Mouse (Mus musculus) embryonic facial prominence, embryonic 12.5 days (tissue): ENCODE results near the gene Tubg1. TPM values are rescaled to one million over a fixed set of nuclear protein-coding genes. Genes with fewer than 3 reads are reported as not detected.

Experiments
- ATAC-seq: fragments of 200-750 bp; cut with Nextera tagmentation; 2 replicates; pipeline ENCODE4 v1.8.0; 2017; ENCODE audit not compliant: insufficient number of reproducible peaks, insufficient read depth, low FRiP score, low TSS enrichment
- H3K27ac ChIP-seq: fragments of 300-500 bp; sonication (generic); 2 replicates; pipeline ENCODE4 v1.5.1; 2016; ENCODE audit warnings: mild to moderate bottlenecking
- H3K27me3 ChIP-seq: fragments of 300-500 bp; sonication (generic); 2 replicates; pipeline ENCODE4 v1.6.1; 2016; ENCODE audit warnings: mild to moderate bottlenecking, moderate library complexity
- H3K36me3 ChIP-seq: fragments of 300-500 bp; sonication (generic); 2 replicates; pipeline ENCODE4 v1.6.1; 2016; ENCODE audit warnings: mild to moderate bottlenecking
- H3K4me1 ChIP-seq: fragments of 300-500 bp; sonication (generic); 2 replicates; pipeline ENCODE4 v1.6.1; 2016
- H3K4me2 ChIP-seq: fragments of 300-500 bp; sonication (generic); replicated peaks from 2 replicates; pipeline ENCODE4 v1.6.1; 2016; ENCODE audit warnings: mild to moderate bottlenecking, moderate library complexity
- H3K4me3 ChIP-seq: fragments of 300-500 bp; sonication (generic); 2 replicates; pipeline ENCODE4 v1.5.1; 2016; ENCODE audit warnings: mild to moderate bottlenecking
- H3K9ac ChIP-seq: fragments of 300-500 bp; sonication (generic); 2 replicates; pipeline ENCODE4 v1.6.1; 2016; ENCODE audit warnings: mild to moderate bottlenecking, moderate library complexity
- H3K9me3 ChIP-seq: fragments of 300-500 bp; sonication (generic); 2 replicates; pipeline ENCODE4 v1.6.1; 2016; ENCODE audit warnings: mild to moderate bottlenecking, moderate library complexity
- WGBS: fragments of 180-500 bp; shearing (Covaris S2); methylation state at CpG from one replicate; pipeline ENCODE4 v1.1.7; 2016; 5-methylcytosine and 5-hydroxymethylcytosine counted together
- polyA plus RNA-seq: library from polyadenylated mRNA; unstranded; fragments of >200 nt; fragmentation: Nextera tagmentation; extraction: Ambion mirVana; gene quantifications from 2 replicates; pipeline ENCODE4 v1.2.1, GENCODE M21; 2016

The Tubg1 gene
- polyA plus RNA-seq, 1 experiment from 2014 or later, result 81.7 TPM

DNA sequence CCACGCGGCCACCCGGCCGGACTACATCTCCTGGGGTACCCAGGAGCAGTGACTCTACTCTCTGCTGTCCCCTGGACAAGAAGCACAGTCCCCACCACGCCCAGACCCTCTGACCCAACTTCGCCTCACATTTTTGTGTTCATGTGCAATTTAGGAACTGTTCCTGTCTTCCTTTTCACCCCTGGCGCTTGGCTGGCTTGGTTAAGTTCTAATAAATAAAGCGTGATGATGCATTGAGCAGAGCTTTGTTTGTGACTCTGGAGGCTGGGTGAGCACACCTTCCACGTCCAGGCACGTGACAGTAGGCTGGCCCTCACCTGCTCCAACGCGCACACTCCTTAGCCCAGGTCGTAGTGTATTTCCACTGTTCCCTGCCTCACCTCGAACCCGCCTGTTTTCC lies 41.8 kb downstream of the Tubg1 start:
- Histone ChIP-seq H3K4me1 (peaks cover 17% of the 10 kb centered on the region), H3K27me3 (peaks cover 54% of the 10 kb centered on the region), H3K4me3 (no peak overlapping the region), H3K4me2 (no peak overlapping the region), H3K27ac (no peak overlapping the region), H3K36me3 (0 out of 2 replicates have a peak, but pooled peaks cover 14% of the 10 kb centered on the region), H3K9me3 (no peaks in the 10 kb centered on the region), H3K9ac (no peak overlapping the region)
- no peak for ATAC-seq
- 84% methylated on average over 15 of the region's 15 CpGs for WGBS

DNA sequence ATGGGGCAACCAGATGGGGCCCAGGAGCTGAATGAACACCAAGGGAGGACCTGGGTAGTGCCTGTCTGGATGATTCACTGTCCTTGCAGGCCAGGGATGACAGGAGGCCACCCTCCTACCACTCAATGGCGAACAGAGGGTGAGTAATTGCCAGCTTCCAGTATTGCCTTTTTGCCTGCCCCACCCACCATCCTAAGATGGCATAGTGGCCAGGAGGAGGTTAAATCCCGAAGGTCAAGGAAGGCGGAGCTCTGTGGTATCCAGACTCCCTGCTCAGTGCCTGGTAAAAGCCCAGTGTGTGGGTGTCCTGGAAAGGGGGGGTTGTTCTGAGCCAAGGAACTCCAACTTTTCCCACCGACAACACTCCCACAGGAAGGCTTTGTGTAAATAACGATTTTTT lies 42.6 kb downstream of the Tubg1 start:
- peaks cover 16% of the 10 kb centered on the region for H3K4me1 ChIP-seq
- no peak overlapping the region for H3K9ac ChIP-seq
- H3K4me2 ChIP-seq, result no peak overlapping the region
- peaks cover 18% of the 10 kb centered on the region for H3K36me3 ChIP-seq
- peaks cover 61% of the 10 kb centered on the region for H3K27me3 ChIP-seq
- H3K27ac ChIP-seq, result no peak overlapping the region
- H3K9me3 ChIP-seq, result no peaks in the 10 kb centered on the region
- H3K4me3 ChIP-seq, result no peak overlapping the region
- ATAC-seq, result no peak
- WGBS, result 63% methylated on average over 5 of the region's 5 CpGs

- H3K27me3 ChIP-seq, result peaks cover 66% of the 10 kb centered on the region
- no peaks in the 10 kb centered on the region for H3K9me3 ChIP-seq
- H3K27ac ChIP-seq, result no peak overlapping the region
- H3K4me1 ChIP-seq, result peaks cover 16% of the 10 kb centered on the region
- no peak for ATAC-seq
- WGBS, result 54% methylated on average over 5 of the region's 5 CpGs
- no peak overlapping the region for H3K4me3 ChIP-seq
- no peak overlapping the region for H3K4me2 ChIP-seq
- H3K9ac ChIP-seq, result no peak overlapping the region
- H3K36me3 ChIP-seq, result peaks cover 23% of the 10 kb centered on the region
Observed at GRCm38 (mm10) chr11:101162772-101163171, 43.0 kb downstream of the Tubg1 start.

- peak overlapping the region; percentile 41 for H3K4me3 ChIP-seq
- peaks cover 76% of the 10 kb centered on the region for H3K27me3 ChIP-seq
- 11% methylated on average over 49 of the region's 49 CpGs for WGBS
- no peaks in the 10 kb centered on the region for H3K9me3 ChIP-seq
- peak overlapping the region; percentile 74 for H3K4me2 ChIP-seq
- ATAC-seq, result no peak
- H3K4me1 ChIP-seq, result peaks cover 16% of the 10 kb centered on the region
- H3K27ac ChIP-seq, result no peak overlapping the region
- H3K36me3 ChIP-seq, result peaks cover 25% of the 10 kb centered on the region
- peak overlapping the region; percentile 58 for H3K9ac ChIP-seq
Observed at GRCm38 (mm10) chr11:101163476-101164350, 44.0 kb downstream of the Tubg1 start.

GRCm38 (mm10) chr11:101164351-101164665 lies 44.6 kb downstream of the Tubg1 start:
- H3K4me1 ChIP-seq, result peaks cover 19% of the 10 kb centered on the region
- no peak overlapping the region for H3K27ac ChIP-seq
- ATAC-seq, result no peak
- H3K9me3 ChIP-seq, result no peaks in the 10 kb centered on the region
- H3K36me3 ChIP-seq, result peaks cover 25% of the 10 kb centered on the region
- H3K4me3 ChIP-seq, result peak overlapping the region; percentile 41
- peak overlapping the region; percentile 58 for H3K9ac ChIP-seq
- peak overlapping the region; percentile 74 for H3K4me2 ChIP-seq
- peaks cover 82% of the 10 kb centered on the region for H3K27me3 ChIP-seq
- WGBS, result 4% methylated on average over 21 of the region's 21 CpGs

DNA sequence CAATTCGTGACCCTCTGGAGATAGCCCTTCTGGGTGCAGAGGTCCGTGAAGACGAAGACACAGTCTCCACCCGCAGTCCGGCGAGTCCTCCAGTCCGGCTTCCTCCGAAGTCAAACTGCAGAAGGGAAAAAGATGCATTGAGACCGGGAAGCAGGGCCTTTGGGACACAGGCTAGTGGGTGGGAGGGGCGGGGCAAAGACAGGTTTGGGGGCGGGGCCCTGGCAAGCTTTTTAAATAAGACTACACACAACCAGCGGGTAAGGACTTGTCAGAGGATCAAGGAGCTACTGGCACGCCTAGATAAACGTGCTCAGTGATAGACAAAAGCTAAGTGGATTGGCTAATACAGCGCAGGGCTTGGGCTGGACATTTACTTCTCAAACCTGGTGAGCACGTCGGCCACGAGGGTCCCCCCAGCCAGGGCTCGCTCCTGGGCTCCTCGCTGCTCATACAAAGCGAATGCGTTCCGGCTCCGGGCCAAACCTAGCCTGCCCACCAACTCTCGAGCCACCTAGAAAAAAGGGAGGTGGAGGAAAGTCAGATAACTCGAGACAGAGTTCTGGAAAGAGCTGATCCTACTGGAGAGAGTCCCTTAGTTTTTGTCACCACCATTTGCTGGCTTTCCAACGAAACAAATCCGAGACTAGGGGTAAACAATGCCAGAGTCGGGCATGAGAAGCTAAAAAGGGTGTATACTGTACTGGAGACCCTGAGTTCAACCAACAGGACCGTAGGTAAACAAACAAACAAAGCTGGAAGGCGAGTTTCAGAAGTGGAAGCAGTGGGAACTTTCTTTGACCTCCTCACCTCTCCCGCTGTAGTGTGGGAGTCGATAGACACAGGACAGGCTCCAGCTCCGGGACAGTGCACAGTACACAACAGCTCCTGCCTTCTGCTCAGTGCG lies 45.2 kb downstream of the Tubg1 start:
- no peak for ATAC-seq
- H3K9me3 ChIP-seq, result no peaks in the 10 kb centered on the region
- peaks cover 26% of the 10 kb centered on the region for H3K4me1 ChIP-seq
- WGBS, result 7% methylated on average over 35 of the region's 35 CpGs
- peak overlapping the region; percentile 74 for H3K4me2 ChIP-seq
- H3K36me3 ChIP-seq, result peaks cover 25% of the 10 kb centered on the region
- peaks cover 88% of the 10 kb centered on the region for H3K27me3 ChIP-seq
- no peak overlapping the region for H3K27ac ChIP-seq
- H3K4me3 ChIP-seq, result peak overlapping the region; percentile 41
- H3K9ac ChIP-seq, result no peak overlapping the region

GRCm38 (mm10) chr11:101166357-101166756 lies 46.6 kb downstream of the Tubg1 start:
- Histone ChIP-seq H3K9me3 (no peaks in the 10 kb centered on the region), H3K4me2 (no peak overlapping the region), H3K4me3 (no peak overlapping the region), H3K27ac (no peak overlapping the region), H3K9ac (no peak overlapping the region), H3K4me1 (peaks cover 35% of the 10 kb centered on the region), H3K36me3 (peaks cover 23% of the 10 kb centered on the region), H3K27me3 (peaks cover 94% of the 10 kb centered on the region)
- 37% methylated on average over 14 of the region's 14 CpGs for WGBS
- no peak for ATAC-seq

DNA sequence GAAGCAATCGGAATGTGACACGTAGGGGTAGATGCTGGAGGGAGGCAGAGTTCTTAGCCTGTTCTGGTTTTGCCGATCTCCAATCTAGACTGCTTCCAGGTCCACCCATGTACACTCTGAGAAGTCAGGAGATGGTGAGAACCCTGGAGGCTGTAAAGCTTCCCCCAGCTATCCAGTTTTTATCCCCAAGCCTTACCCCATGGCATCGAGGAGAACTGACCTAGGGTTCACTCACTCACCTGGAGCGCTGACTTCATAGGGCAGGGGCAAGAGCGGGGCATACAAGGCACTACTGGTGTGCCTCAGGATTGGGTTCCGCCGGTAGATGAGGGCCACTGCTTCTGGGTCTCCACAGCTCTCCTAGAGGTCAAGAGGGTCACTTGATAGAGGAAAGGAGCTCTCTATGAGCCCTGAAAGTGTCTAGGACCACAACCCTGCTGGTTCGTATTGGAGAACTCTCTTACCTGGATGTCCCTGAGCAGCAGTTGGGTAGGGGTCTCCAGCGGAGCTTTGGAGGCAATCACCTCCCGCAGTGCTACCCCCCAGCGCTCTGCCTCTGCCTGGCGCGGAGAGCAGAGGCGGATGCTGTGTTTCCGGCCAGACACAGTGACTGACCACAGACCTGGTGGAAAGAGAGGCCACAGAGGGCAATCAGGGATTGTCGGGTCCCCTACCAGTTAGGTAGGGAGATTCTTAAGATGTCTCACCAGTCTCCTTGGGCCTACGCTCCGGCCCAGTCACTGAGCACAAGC lies 47.6 kb downstream of the Tubg1 start:
- peaks cover 15% of the 10 kb centered on the region for H3K36me3 ChIP-seq
- H3K4me2 ChIP-seq, result no peak overlapping the region
- no peaks in the 10 kb centered on the region for H3K9me3 ChIP-seq
- H3K4me3 ChIP-seq, result no peak overlapping the region
- no peak overlapping the region for H3K9ac ChIP-seq
- peaks cover 40% of the 10 kb centered on the region for H3K4me1 ChIP-seq
- H3K27me3 ChIP-seq, result peaks cover 83% of the 10 kb centered on the region
- no peak for ATAC-seq
- H3K27ac ChIP-seq, result no peak overlapping the region
- 46% methylated on average over 19 of the region's 19 CpGs for WGBS

DNA sequence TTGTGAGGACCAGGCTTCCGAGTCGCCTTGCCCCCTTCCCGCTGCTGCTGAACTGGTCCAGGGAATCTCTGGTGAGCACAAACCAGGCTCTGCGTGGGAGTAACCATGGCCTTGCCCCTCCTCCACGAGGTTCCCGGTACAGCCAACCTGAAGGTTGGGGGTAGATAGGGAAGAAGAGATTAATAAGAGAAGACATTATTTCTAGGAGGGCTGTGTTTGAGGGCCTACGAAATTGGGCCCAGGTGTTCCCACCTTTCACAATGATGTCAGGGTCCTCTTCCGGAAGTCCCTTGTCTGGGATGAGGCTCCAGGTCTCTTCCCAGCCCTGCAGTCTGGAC lies 48.2 kb downstream of the Tubg1 start:
- Histone ChIP-seq H3K9ac (no peak overlapping the region), H3K27me3 (peaks cover 79% of the 10 kb centered on the region), H3K4me3 (no peak overlapping the region), H3K36me3 (peaks cover 13% of the 10 kb centered on the region), H3K4me2 (no peak overlapping the region), H3K9me3 (no peaks in the 10 kb centered on the region), H3K27ac (no peak overlapping the region), H3K4me1 (peaks cover 43% of the 10 kb centered on the region)
- no peak for ATAC-seq
- 44% methylated on average over 8 of the region's 8 CpGs for WGBS

DNA sequence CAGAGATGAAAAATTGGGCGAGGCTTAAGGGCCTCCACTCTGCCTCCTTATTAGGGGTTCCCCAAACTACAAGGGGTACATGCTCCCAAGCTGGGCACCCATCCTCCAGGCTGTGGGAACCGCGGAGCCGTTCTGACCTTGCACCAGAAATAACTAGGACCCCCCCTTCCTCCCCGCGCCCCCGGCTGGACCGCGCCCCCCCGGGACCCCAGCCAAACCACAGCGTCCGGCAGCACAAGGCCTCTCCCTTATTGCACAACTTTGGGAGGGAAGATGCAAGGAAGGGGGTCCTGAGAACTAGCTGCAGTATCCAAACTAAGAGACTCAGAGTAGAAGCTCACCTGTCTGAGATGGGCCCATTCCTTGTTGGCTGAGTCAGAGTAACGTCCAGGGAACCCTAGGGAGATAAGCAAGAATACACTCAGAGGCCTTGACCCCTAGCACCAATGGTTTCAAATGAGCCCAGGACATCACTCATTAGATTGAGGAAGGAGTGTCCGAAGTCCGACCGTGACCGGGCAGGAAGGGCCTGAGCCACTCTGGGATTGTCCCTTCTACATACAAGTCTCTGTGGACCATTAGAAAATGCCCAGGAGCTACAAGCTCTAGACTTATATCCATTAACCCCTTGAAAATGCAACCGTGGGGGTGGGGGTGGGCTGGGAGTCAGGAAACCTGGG lies 48.7 kb downstream of the Tubg1 start:
- Histone ChIP-seq H3K4me1 (peaks cover 48% of the 10 kb centered on the region), H3K36me3 (peaks cover 10% of the 10 kb centered on the region), H3K4me3 (no peak overlapping the region), H3K27me3 (peaks cover 79% of the 10 kb centered on the region), H3K4me2 (peak overlapping the region; percentile 86; the same call in 1 of the 2 replicates), H3K9ac (no peak overlapping the region), H3K9me3 (no peaks in the 10 kb centered on the region), H3K27ac (no peak overlapping the region)
- no peak for ATAC-seq
- WGBS, result 68% methylated on average over 18 of the region's 18 CpGs
